In the genomic region with DNA sequence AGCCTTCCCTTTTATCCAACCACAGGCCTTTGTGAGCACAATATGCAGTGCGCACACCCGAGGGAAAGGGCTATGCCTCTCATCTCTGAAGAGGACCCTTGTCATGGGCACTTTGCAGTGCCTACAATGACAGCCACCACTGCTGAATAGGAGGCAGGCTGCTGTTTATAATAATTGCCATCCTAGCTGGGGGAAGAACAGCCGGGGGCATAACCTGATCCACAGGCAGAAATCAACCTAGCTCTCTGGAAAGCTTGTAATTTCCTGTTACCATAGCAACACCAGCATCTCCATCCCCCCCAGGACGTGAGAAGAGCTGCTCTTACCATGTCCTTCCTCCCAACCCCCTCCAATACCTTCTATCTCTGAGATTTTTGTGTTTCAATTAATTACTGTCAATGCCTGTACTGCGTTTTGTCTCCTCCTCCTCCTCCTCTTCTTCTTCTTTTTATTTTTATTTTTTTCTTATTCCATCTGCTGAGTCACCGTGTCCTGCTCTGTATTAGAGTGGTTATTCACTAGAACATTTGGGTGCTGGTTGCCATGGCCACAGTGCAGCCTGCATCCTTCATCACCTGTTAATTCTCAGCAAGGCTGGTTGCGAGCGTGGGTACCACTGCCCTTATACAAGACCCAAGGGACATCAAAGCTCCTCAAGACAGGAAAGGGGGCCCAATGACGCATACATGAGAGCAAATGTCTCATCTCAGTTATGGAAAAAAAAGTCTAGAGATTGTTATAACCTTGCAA, we compare ENCODE assay signal across 15 mouse cellular contexts. TPM values are rescaled to one million over a fixed set of nuclear protein-coding genes. Genes with fewer than 3 reads are reported as not detected.
DNase-seq lines count a peak whose midpoint lies in the region; ATAC-seq and TF ChIP-seq lines count a peak whose summit lies in the region.
"Had no signal": no experiment of that assay in that cellular context is flagged by ENCODE, and none has a peak within 500 bp of the region (broad histone marks: within the 10 kb centered on the region; RNA-seq: fewer than 3 reads in every experiment).

No protein-coding gene starts in this region.

- peak overlapping the region; percentile 4; the same call in 1 of the 2 replicates for H3K4me2 ChIP-seq in forebrain, embryonic 12.5 days
- H3K4me2 ChIP-seq in neural tube, embryonic 15.5 days, result peak overlapping the region; percentile 15; the same call in 1 of the 2 replicates
- H3K4me2 ChIP-seq in intestine, postnatal 0 days (replicated peaks; ENCODE audit: low read depth), result no peak overlapping the region

- peak; percentile 51 for ATAC-seq in frontal cortex, adult (ENCODE audit: low TSS enrichment)
- ATAC-seq in forebrain, embryonic 12.5 days (ENCODE audit: low FRiP score), result peak; percentile 86
- ATAC-seq in neural tube, embryonic 15.5 days (ENCODE audit: low FRiP score), result peak; percentile 75
- ATAC-seq in intestine, postnatal 0 days, result no peak

- no peaks in the 10 kb centered on the region for H3K36me3 ChIP-seq in forebrain, embryonic 12.5 days (replicated peaks)
- no peaks in the 10 kb centered on the region for H3K36me3 ChIP-seq in neural tube, embryonic 15.5 days
- H3K36me3 ChIP-seq in intestine, postnatal 0 days (ENCODE audit: control insufficient read depth, insufficient read depth), result no peaks in the 10 kb centered on the region

- no peak for TF ChIP-seq CTCF in intestine, postnatal 0 days (IDR thresholded peaks at IDR 0.05; ENCODE audit: low read depth)

- H3K27ac ChIP-seq in forebrain, embryonic 12.5 days, result peak overlapping the region; percentile 90
- peak overlapping the region; percentile 85 for H3K27ac ChIP-seq in neural tube, embryonic 15.5 days (replicated peaks)
- H3K27ac ChIP-seq in intestine, postnatal 0 days (ENCODE audit: low read depth, low read length), result no peak overlapping the region

- peaks cover 50% of the 10 kb centered on the region for H3K4me1 ChIP-seq in forebrain, embryonic 12.5 days
- peaks cover 48% of the 10 kb centered on the region for H3K4me1 ChIP-seq in neural tube, embryonic 15.5 days
- H3K4me1 ChIP-seq in intestine, postnatal 0 days (replicated peaks; ENCODE audit: control insufficient read depth, insufficient read depth, low read length), result no peaks in the 10 kb centered on the region

- DNase-seq in frontal cortex, postnatal 10 days (ENCODE audit: low spot score in 2 of 2), result no peak
- peak; percentile 71 to 72 for DNase-seq in layer of hippocampus, adult 8-10 months (ENCODE audit: low spot score in 2 of 2)
- DNase-seq in urinary bladder, postnatal 36 days (ENCODE audit: low spot score in 2 of 2), result no peak
- DNase-seq in gastrocnemius, adult 8-10 months (ENCODE audit: low spot score in 2 of 2), result no peak
- DNase-seq: adrenal gland, postnatal 14 days; lung, adult 18-20 months had no signal

- no peaks in the 10 kb centered on the region for H3K9me3 ChIP-seq in forebrain, embryonic 12.5 days
- H3K9me3 ChIP-seq in neural tube, embryonic 15.5 days (replicated peaks), result no peaks in the 10 kb centered on the region
- no peaks in the 10 kb centered on the region for H3K9me3 ChIP-seq in intestine, postnatal 0 days (ENCODE audit: control insufficient read depth)

- 42% methylated on average over 9 of the region's 9 CpGs for WGBS in forebrain, embryonic 12.5 days
- 22% methylated on average over 9 of the region's 9 CpGs for WGBS in neural tube, embryonic 15.5 days
- 67% methylated on average over 9 of the region's 9 CpGs for WGBS in intestine, postnatal 0 days

- no peak overlapping the region for H3K9ac ChIP-seq in forebrain, embryonic 12.5 days
- no peak overlapping the region for H3K9ac ChIP-seq in neural tube, embryonic 15.5 days (replicated peaks)
- H3K9ac ChIP-seq in intestine, postnatal 0 days (ENCODE audit: low read depth, low read length), result no peak overlapping the region

- H3K4me3 ChIP-seq in forebrain, embryonic 12.5 days (replicated peaks), result no peak overlapping the region
- H3K4me3 ChIP-seq in neural tube, embryonic 15.5 days (replicated peaks), result no peak overlapping the region
- no peak overlapping the region for H3K4me3 ChIP-seq in intestine, postnatal 0 days (ENCODE audit: low read depth, low read length)

- 0 out of 2 replicates have a peak, but pooled peaks cover 3% of the 10 kb centered on the region for H3K27me3 ChIP-seq in forebrain, embryonic 12.5 days
- H3K27me3 ChIP-seq in neural tube, embryonic 15.5 days (replicated peaks), result no peaks in the 10 kb centered on the region
- no peaks in the 10 kb centered on the region for H3K27me3 ChIP-seq in intestine, postnatal 0 days (replicated peaks; ENCODE audit: control insufficient read depth, insufficient read depth, low read length)

RNA-seq across cellular contexts. Expression of gene Gast, which starts 1.3 kb away (rescaled TPM):
- 1.1 TPM in 1 of 2 replicates, not detected in the other for polyA plus RNA-seq in forebrain, embryonic 12.5 days (2016; fragmentation: Nextera tagmentation; extraction: Ambion mirVana)
- not detected for total RNA-seq in layer of hippocampus, adult 8-10 months (2022)
- 0.75 TPM in 1 of 2 replicates, not detected in the other for polyA plus RNA-seq in neural tube, embryonic 15.5 days (2015; fragmentation: Nextera tagmentation; extraction: Ambion mirVana)
- polyA plus RNA-seq in intestine, postnatal 0 days (2015; fragmentation: Nextera tagmentation; extraction: Ambion mirVana), result 1.1 and 5.0 TPM in 2 replicates
- not detected for total RNA-seq in gastrocnemius, adult 8-10 months (2022)
- total RNA-seq: adrenal gland, postnatal 14 days; monocyte, adult 5-6 weeks had no signal
- polyA plus RNA-seq: frontal cortex, adult 2 months; heart, postnatal 0 days; large intestine, adult 2 months; spleen, adult 2 months had no signal

RNA-seq across cellular contexts. Expression of gene Eif1, which starts 13.3 kb away (rescaled TPM):
- polyA plus RNA-seq in forebrain, embryonic 12.5 days (2016; fragmentation: Nextera tagmentation; extraction: Ambion mirVana), result 1,544 and 1,585 TPM in 2 replicates
- total RNA-seq in layer of hippocampus, adult 8-10 months (2022), result 100 to 1,000 TPM; 732 to 782 (median 741) TPM
- polyA plus RNA-seq in neural tube, embryonic 15.5 days (2015; fragmentation: Nextera tagmentation; extraction: Ambion mirVana), result 1,270 and 1,336 TPM in 2 replicates
- 1,650 and 1,730 TPM in 2 replicates for polyA plus RNA-seq in intestine, postnatal 0 days (2015; fragmentation: Nextera tagmentation; extraction: Ambion mirVana)
- 1,000 to 10,000 TPM; 1,612 to 1,857 (median 1,692) TPM for total RNA-seq in gastrocnemius, adult 8-10 months (2022)

RNA-seq across cellular contexts. Expression of gene Hap1, which starts 23.0 kb away (rescaled TPM):
- polyA plus RNA-seq in forebrain, embryonic 12.5 days (2016; fragmentation: Nextera tagmentation; extraction: Ambion mirVana), result 96.3 and 116 TPM in 2 replicates
- 100 to 1,000 TPM; 164 to 201 (median 183) TPM for total RNA-seq in layer of hippocampus, adult 8-10 months (2022)
- 233 and 264 TPM in 2 replicates for polyA plus RNA-seq in neural tube, embryonic 15.5 days (2015; fragmentation: Nextera tagmentation; extraction: Ambion mirVana)
- 10.0 and 10.4 TPM in 2 replicates for polyA plus RNA-seq in intestine, postnatal 0 days (2015; fragmentation: Nextera tagmentation; extraction: Ambion mirVana)
- under 1 TPM in 2 of 4 experiments, not detected in 2; 0.16 TPM for total RNA-seq in gastrocnemius, adult 8-10 months (2022)
- total RNA-seq: monocyte, adult 5-6 weeks had no signal

Comparison
In these comparisons a context has a peak if more than half of its experiments do, and no peak if none do; other contexts are left out.
1. DNase-seq: peak in layer of hippocampus, adult 8-10 months (2 of 2); none in frontal cortex, postnatal 10 days (0 of 2), urinary bladder, postnatal 36 days (0 of 2) and gastrocnemius, adult 8-10 months (0 of 2).